Mouse (Mus musculus): ENCODE results near the gene Olfr906.

DNA sequence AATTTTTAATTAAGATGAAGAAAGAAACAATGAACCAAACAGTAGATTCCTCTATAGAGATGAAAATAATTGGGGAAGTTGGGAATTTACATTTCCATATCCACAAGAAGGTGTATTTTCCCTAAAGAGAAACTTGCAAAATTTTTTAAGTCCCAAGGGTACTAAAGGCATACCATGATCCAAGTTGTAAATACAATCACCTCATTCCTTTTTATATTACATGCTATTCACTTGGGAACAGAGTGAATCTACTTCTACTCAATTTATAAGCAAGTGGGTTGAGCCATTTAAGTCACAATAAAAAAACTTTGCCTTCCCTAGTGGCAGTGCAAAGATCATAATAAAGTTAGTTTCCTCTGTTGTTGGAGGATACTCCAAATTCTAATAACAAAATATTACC is 24.0 kb upstream of the Olfr906 start, which contains the start of gene Olfr904:
- no peak for TF ChIP-seq POLR2A (IDR thresholded peaks at IDR 0.05; ENCODE audit: borderline replicate concordance, extremely low read depth, low read depth, low read length)
- TF ChIP-seq CTCF (IDR thresholded peaks at IDR 0.05; ENCODE audit: insufficient read depth, low read length) = no peak
